Mouse (Mus musculus) regulatory T cell (primary cell): ENCODE measurements around the gene Tmem143.
"Not testable (repeated sequence)": the region's sequence is repeated elsewhere in the genome, so short reads cannot be mapped to it uniquely, and the experiment has no call there.

ENCODE experiments used
- in situ Hi-C: fragments of 300-600 bp; cut with MboI, MseI; formaldehyde crosslinking; loops from one replicate; pipeline ENCODE4 v1.15.1; 2025; ENCODE audit warnings: high pct_unique_total_duplicates

Gene Tmem143

DNA sequence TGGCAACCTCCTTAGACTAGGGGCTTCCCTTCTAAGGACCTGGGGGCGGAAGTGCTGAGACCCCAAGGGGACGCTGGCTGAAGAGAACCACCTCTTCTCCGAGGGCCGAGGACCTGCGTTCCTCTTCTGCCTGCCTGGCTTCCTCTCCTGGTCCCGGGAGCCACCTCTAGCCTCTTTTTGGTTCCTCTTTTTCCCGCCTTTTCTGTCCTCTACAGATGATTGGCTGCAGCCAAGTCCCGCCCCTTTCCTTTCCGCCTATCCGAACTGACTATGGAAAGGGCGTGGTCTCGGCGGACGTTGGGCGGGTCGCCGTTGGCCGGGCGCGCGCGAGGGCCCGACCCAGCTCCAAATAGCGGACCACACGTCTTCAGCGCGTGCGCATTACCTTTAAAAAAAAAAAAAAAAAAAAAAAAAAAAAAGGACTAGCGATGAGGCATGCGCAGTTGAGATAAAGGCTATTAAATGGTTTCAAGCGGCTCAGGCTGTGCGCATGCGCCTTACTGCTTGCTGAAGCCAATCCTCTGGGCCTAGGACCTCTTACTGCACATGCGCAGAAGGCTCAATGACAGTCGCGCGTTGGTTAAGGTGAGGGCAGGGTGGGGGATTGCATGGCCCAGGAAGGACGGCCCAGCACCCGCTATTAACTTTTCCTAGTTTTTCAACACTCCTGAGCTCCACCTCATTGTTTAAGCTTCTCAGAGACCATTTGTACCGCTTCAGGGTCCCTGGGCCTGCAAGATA is at the start of gene Tmem143, which contains the start of gene Syngr4:
TSS of gene Tmem143 (plus strand) at position 425 of the 741 bp plus-strand sequence.
TSS of gene Syngr4 (minus strand) at position 198 of the 741 bp plus-strand sequence.
- in situ Hi-C loops, result no loop called here

DNA sequence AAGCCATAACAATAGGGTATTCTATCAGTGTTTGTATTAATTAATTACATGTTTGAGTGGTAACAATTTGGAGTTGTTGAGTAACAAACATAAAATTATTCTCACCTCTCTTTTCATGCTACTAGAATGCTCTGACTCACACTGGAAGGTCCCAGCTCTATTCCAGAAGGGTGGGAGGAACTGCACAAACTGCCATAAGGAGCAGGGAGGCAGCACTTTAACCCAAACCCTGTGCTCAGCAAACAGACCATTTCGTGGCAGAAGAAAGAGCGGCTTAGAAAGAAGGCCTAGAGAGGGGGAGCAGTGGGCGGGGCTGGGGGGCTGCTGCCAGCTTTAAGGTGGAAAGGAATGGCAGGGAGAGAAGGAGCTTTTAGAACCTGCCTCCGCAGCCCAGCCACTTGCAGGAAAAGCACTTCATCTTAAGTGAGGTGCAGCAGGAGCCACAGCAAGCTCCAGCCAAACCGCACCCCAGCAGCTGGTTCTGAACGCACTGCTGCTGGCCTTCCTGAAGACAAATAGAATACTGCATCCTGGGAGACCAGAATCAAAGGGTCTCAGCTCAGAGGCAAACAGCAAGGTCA is 48.2 kb upstream of the Tmem143 start:
- in situ Hi-C loops, result no loop called here

- in situ Hi-C loops, result no loop called here
Measured at GRCm38 (mm10) chr7:45850661-45851060, 46.1 kb upstream of the Tmem143 start.

- in situ Hi-C loops, result no loop called here
Measured at GRCm38 (mm10) chr7:45853089-45853488, 43.7 kb upstream of the Tmem143 start.

- in situ Hi-C loops, result no loop called here
Measured at GRCm38 (mm10) chr7:45856950-45857901, 39.5 kb upstream of the Tmem143 start.

DNA sequence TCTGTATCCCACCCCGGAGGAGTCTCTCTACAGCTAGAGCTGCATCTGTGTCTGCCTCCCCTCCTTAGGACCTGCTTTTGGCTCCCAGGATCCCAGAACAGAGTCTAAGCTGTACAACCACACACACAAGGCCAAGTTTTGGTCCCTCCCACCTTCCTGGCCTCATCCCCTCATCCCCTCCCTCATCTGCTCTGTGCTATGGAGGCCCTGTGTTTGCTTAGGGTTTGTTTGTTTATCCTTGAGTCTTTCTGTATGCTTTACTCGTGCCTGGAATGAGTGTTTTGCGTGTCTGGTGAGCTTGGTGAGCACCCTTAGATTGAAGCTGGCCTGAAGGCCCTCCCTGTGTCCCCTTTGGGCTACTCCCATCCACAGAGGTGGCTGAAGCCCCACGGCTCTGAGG is 37.7 kb upstream of the Tmem143 start:
- in situ Hi-C loops, result no loop called here

GRCm38 (mm10) chr7:45862804-45863203 is 33.9 kb upstream of the Tmem143 start:
- in situ Hi-C loops, result no loop called here

DNA sequence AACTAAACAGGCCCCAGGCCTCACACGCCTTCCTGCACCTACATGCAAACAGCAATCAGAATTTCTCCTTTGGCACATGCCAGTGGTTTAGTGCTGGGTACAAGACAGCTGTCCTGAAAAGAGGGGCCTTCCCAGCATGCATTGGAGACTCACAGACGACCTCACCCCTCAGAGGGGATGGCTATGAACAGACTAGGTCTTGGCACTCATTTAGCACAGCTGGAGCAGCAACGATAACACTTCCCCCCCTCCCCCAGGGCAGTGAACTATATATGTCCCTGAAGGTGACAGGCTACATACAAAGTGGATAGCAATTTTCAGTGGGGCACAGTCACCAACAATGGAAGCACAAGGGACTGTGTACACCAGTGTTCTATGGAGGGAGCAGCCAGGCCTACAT is 32.3 kb upstream of the Tmem143 start:
- in situ Hi-C loops, result no loop called here

DNA sequence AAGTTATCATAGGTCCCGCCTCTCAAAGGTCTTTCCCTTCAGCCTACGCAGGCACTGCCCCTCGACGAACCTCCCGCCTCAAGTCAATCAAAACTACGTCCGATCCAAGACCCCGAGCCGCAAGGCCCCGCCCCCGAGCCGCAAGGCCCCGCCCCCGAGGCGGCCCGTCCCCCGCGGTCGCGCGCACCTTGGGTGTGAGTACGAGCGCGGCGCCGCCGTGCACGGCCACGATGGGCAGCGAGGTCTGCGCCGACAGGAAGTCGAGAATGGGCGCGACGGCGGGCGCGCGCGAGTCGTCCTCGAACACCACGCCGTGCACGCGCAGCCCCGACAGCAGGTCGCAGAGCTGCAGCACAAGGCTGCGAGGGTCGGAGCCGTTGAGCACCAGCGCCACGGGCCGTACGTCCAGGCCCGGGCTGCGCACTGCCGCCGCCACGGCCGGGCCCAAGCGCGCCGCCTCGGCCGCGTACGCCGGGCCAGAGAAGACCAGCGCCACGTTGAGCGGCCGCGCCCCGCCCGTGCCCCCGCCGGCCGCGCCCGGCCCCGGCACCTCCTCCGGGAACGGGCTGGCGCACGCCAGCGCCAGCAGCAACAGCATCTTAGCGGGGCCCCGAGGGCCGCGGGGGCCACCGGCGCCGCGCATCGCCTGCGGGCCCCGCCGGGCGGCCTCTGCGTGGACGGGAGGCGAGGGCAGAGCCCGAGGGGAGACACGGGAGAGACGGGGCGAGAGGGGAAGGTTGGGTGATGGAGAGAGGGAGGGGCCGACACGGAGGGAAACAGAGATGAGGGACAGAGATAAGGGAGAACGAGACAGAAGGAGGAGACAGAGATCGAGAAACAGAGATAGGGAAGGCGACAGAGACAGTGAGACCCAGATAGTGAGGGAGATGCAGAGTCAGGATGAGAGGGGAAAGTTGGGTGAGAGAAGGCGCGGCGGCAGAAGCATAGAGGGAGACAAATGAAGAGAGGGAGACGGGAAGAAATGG is 30.5 kb upstream of the Tmem143 start:
- in situ Hi-C loops, result no loop called here

- in situ Hi-C loops, result no loop called here
Measured at GRCm38 (mm10) chr7:45867871-45868270, 28.9 kb upstream of the Tmem143 start.

DNA sequence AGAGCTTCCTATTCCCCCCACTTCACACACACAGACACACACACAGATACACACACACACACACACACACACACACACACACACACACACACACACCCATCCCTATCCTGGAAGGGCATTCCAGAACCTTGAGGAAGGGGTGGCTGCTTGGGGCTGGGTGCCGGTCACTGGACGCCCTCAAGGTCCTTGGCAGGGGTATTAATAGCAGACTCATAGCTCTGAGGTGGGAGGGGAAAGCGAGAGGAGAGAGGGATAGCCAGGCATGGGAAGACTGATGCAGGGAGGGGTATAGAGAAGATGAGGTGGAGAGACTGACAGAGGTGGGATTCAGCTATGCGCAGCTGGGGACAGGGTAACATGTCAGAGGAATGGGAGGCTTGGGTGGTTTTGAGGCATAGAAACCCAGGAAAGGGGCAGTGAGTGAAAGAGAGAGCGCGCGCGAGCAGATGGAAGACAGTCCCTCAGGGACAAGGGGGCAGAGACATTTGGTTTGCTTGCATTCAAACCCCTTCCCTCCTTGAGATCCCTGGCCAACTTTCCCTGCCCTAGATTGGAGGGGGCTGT is 27.6 kb upstream of the Tmem143 start:
- in situ Hi-C loops, result no loop called here

DNA sequence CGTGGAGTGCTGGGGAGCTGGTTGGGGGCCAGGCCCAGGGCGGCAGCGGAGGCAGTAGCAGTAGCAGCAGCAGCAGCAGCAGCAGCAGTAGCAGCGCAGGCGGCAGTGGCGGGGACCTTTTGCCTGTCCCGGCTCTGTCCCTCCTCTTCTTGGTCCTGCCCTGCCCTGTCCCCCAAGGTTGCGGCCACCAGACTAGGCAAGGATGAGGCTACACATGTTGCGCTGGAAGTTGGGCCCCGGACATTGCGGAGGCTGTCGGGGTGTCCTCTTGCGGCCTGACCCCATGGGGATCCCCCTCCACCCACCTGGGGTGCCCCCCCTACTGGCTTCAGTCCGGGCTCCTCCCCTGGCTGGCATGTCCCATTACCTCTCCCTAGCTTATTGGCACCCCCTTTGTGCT is 27.0 kb upstream of the Tmem143 start:
- in situ Hi-C loops, result no loop called here

- in situ Hi-C loops, result no loop called here
Measured at GRCm38 (mm10) chr7:45870282-45871058, 26.3 kb upstream of the Tmem143 start.

DNA sequence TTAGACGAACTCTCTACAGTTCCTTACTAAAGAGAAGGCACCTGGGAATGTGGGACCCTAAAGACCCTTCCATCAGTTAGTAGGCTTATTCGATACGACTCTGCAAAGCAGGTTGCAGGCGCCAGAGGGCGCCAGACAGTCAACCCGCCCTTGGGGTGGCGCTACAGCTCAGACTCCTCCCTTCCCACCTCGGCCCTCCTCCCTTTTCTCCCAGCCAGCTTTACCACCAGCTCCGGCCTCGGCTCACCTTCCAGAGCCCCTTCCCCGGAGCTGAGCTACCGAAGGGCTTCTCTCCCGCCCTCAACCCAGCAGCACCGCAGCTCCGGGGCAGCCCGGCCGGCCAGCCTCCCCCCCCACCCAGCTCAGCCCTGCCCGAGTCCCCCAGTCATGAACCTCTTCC is 24.1 kb upstream of the Tmem143 start, which contains the start of gene Kdelr1:
TSS of gene Kdelr1 (plus strand) at position 149 of the 400 bp plus-strand sequence.
- in situ Hi-C loops, result no loop called here

DNA sequence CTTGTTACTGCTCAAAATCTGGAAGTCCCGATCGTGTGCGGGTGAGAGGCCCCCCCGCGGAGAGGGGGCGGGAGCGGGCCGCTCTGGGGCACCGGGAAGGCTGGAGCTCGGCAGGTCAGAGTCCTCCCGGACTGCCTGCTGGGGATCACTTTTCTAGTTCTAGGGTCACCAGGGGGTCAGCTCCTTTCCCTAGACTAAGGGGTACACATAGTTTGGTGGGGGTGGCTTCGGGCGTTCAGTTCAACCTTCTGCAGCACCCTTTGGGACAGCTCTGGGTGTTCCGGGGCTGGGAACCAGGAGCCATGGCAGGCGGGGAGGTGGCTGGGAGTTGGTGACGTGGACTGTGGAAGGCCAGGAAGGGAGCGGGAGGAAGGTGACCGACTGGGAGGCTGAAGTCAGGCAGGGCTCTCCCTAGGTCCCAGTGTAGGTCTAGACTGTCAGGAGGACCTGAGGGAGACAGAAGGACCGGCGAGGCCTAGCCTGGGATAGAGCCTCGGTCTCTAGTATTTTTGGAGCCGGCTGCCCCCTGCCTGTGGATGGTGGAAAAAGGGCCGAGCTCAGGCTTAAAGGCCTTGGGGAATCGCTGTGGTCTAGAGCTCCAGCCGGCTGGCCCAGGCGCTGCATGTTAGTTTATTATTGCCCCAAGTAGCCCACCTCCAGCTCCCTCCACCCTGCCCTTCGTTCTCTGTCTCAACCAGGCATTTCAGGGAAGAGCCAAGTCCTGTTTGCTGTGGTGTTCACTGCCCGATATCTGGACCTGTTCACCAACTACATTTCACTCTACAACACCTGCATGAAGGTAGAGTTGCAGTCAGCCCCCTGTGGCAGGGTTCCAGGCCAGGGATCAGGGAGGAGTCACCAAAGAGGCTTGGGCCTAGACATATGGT is 23.4 kb upstream of the Tmem143 start:
- in situ Hi-C loops, result no loop called here

GRCm38 (mm10) chr7:45876895-45877294 is 19.8 kb upstream of the Tmem143 start:
- in situ Hi-C loops, result no loop called here

- in situ Hi-C loops, result not testable (repeated sequence)
Measured at GRCm38 (mm10) chr7:45878278-45878677, 18.5 kb upstream of the Tmem143 start, which contains the start of gene Grin2d. Gene Grin2d (minus strand): TSS chr7:45878378.

DNA sequence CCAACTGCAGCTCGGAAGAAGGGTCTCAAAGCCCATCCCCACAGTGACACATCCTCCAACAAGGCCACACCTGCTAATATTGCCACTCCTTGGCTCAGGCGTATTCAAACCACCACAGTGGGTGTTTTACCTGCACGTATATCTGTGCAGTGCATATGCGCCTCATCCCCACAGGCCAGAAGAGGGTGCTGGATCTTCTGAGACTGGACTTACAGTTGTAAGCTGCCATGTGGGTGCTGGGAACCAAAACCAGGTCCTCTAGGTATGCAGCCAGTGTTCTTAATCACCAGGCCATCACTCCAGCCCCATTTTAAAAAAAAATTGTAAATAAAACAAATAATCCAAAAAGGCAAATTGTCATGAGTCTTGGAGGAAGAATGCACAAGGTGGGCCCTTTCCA is 16.2 kb upstream of the Tmem143 start:
- in situ Hi-C loops, result no loop called here

DNA sequence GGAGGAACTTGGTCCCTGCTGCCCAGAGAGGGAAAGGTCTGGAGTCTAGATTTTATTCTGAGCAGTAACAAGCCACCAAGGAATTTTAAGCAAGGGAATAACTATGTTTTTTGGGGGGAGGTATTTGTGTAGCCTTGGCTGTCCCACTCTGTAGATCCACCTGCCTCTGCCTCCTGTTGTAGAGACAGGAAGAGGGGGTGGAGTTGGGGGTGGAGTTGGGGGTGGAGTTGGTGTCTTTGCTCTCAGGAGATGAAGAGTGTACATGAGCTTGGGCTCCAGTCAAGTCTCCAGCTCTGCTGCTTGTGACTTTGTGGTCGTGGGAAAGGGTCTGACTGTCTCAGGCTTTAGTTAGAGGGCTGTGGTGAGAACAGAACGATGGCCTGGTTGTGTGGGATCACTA is 15.7 kb upstream of the Tmem143 start:
- in situ Hi-C loops, result no loop called here
